ENCODE assay signal across 28 mouse cellular contexts in the genomic region with DNA sequence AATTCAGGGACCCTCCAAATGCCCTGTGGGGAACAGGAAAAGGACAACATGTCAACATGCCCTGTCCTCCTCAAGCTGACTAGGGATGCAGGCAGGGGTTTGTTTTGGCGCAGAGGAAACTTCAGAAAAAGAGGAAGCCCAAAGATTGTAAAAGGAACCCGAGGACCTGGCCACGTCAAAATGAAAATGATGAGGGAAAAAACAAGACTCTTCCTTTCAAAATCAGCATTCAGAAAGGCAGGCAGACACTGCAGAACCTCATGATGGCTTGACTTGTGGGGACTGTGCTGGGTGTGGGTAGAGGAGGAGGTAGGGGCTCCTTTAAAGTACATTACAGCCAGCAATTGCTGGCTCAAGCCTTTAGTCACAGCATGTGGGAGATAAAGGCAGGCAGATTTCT. TPM values are rescaled to one million over a fixed set of nuclear protein-coding genes. Genes with fewer than 3 reads are reported as not detected.
A peak's percentile ranks its signal among the peaks of the same experiment; 100 is the strongest.
DNase-seq lines count a peak whose midpoint lies in the region; ATAC-seq and TF ChIP-seq lines count a peak whose summit lies in the region.
"Had no signal": no experiment of that assay in that cellular context is flagged by ENCODE, and none has a peak within 500 bp of the region (broad histone marks: within the 10 kb centered on the region; RNA-seq: fewer than 3 reads in every experiment).

No protein-coding gene starts in this region.

- TF ChIP-seq RAD21 in CH12.LX (IDR thresholded peaks at IDR 0.05; ENCODE audit: low read depth, low read length): no peak

- TF ChIP-seq EP300 in CH12.LX (IDR thresholded peaks at IDR 0.05; ENCODE audit: low read length): peak; percentile 84

- peaks cover 3% of the 10 kb centered on the region for H3K27me3 ChIP-seq in CH12.LX (replicated peaks)
- no peaks in the 10 kb centered on the region for H3K27me3 ChIP-seq in forebrain, embryonic 12.5 days

- 75% methylated on average over 3 of the region's 3 CpGs for WGBS in forebrain, embryonic 12.5 days

- in situ Hi-C loops in CH12.LX (cut with MboI; ENCODE audit: low pct_ligation_motif_present, low pct_unique_long_range_greater_than_20kb, low sequenced_read_pairs): no loop called here

- no peak for TF ChIP-seq CTCF in CH12.LX (conservative IDR thresholded peaks at IDR 0.05 in 1 of 2, IDR thresholded peaks at IDR 0.05 in 1 of 2; ENCODE audit: low read depth in 2 of 2, low read length in 2 of 2)

- H3K4me3 ChIP-seq in CH12.LX (replicated peaks in 1 of 3; ENCODE audit: low read depth in 2 of 3, low read length in 2 of 3, poor library complexity in 1 of 3): no peak overlapping the region
- H3K4me3 ChIP-seq in forebrain, embryonic 12.5 days (replicated peaks): no peak overlapping the region

- peaks cover 0 to 7% of the 10 kb centered on the region in 2 experiments; a peak in 2 of 4 replicates for H3K4me1 ChIP-seq in CH12.LX (ENCODE audit: control insufficient read depth in 1 of 2, insufficient read depth in 2 of 2)
- no peaks in the 10 kb centered on the region for H3K4me1 ChIP-seq in forebrain, embryonic 12.5 days

- no peak overlapping the region for H3K9ac ChIP-seq in CH12.LX (ENCODE audit: insufficient read depth, low read depth)
- H3K9ac ChIP-seq in forebrain, embryonic 12.5 days: no peak overlapping the region

- dilution Hi-C loops in CH12.LX (cut with MboI; ENCODE audit: extremely low pct_ligation_motif_present, extremely low pct_unique_long_range_greater_than_20kb, low sequenced_read_pairs): no loop called here

- no peaks in the 10 kb centered on the region for H3K79me2 ChIP-seq in CH12.LX (replicated peaks; ENCODE audit: control insufficient read depth, extremely low read depth, insufficient read depth, poor library complexity, severe bottlenecking)

- H3K9me3 ChIP-seq in CH12.LX (replicated peaks; ENCODE audit: low read length): no peaks in the 10 kb centered on the region
- H3K9me3 ChIP-seq in forebrain, embryonic 12.5 days: peaks cover 14% of the 10 kb centered on the region; the same call in 1 of the 2 replicates

- peak; percentile 68 for DNase-seq in heart, adult 11 months
- no peak for DNase-seq in heart, postnatal 4 days
- DNase-seq in A20 (ENCODE audit: low read depth, low spot score): peak; percentile 68
- DNase-seq in CH12.LX (ENCODE audit: extremely low read depth): peak; percentile 58
- DNase-seq in spleen, adult 12 weeks (ENCODE audit: low spot score): no peak
- DNase-seq: adrenal gland, adult 2 months; adrenal gland, adult 8-10 months; adrenal gland, postnatal 10 days; adrenal gland, postnatal 14 days; adrenal gland, postnatal 25 days; adrenal gland, postnatal 36 days; B cell, adult 2 months; cerebellum, adult 11 months; cerebellum, adult 11-12 months; cerebellum, adult 18-20 months; cerebellum, adult 2 months; cerebellum, adult 8-10 months had no signal

- no peaks in the 10 kb centered on the region for H3K36me3 ChIP-seq in CH12.LX (replicated peaks in 1 of 2; ENCODE audit: control insufficient read depth in 1 of 2, insufficient read depth in 1 of 2, low read length in 1 of 2)
- H3K36me3 ChIP-seq in forebrain, embryonic 12.5 days (replicated peaks): no peaks in the 10 kb centered on the region
- H3K36me3 ChIP-seq: G1E had no signal

- no peak overlapping the region for H3K27ac ChIP-seq in CH12.LX (ENCODE audit: insufficient read depth, low read depth)
- H3K27ac ChIP-seq in forebrain, embryonic 12.5 days: no peak overlapping the region

- no peak for TF ChIP-seq POLR2A in CH12.LX (IDR thresholded peaks at IDR 0.05; ENCODE audit: low read depth, low read length)

- no peak overlapping the region for H3K4me2 ChIP-seq in CH12.LX (ENCODE audit: insufficient read depth, low read depth, poor library complexity, severe bottlenecking)
- H3K4me2 ChIP-seq in forebrain, embryonic 12.5 days: no peak overlapping the region

- no peak for ATAC-seq in forebrain, embryonic 12.5 days (ENCODE audit: low FRiP score)
- ATAC-seq: activated CD4-positive, CD25-positive, alpha-beta regulatory T cell, adult 4 months; CD4-positive, CD25-positive, alpha-beta regulatory T cell, adult 4 months; Patski had no signal

TF ChIP-seq in CH12.LX, 34 proteins besides CTCF, POLR2A, EP300 and RAD21:
- TF ChIP-seq HCFC1 (IDR thresholded peaks at IDR 0.05; ENCODE audit: low read depth, low read length) (no peak), MXI1 (IDR thresholded peaks at IDR 0.05; ENCODE audit: low read depth, low read length) (no peak), JUND (conservative IDR thresholded peaks at IDR 0.05; ENCODE audit: low read depth, low read length) (peak; percentile 74), RCOR1 (conservative IDR thresholded peaks at IDR 0.05; ENCODE audit: low read depth, low read length) (no peak), CHD2 (IDR thresholded peaks at IDR 0.05; ENCODE audit: low read length) (no peak), JUN (IDR thresholded peaks at IDR 0.05; ENCODE audit: insufficient read depth, low read depth, low read length) (0 out of 2 replicates have a peak, but pooled peaks have one; percentile 32), KAT2A (IDR thresholded peaks at IDR 0.05; ENCODE audit: insufficient replicate concordance, low read length) (no peak), IRF4 (IDR thresholded peaks at IDR 0.05; ENCODE audit: low read depth, low read length) (peak; percentile 79), BHLHE40 (IDR thresholded peaks at IDR 0.05; ENCODE audit: low read depth, low read length) (no peak), MAX (IDR thresholded peaks at IDR 0.05; ENCODE audit: low read length) (no peak)

RNA-seq across cellular contexts. Expression of gene Gm5565, which starts 9.9 kb away (rescaled TPM):
- not detected for total RNA-seq in heart, postnatal 4 days (2021)
- not detected in 2 replicates for total RNA-seq in CH12.LX (2012; rRNA removed)
- not detected in 2 replicates for total RNA-seq in CH12.LX (2014; rRNA removed)
- not detected in 2 replicates for polyA plus RNA-seq in CH12.LX (2012; ENCODE audit: insufficient read length, low read depth)
- polyA plus RNA-seq in forebrain, embryonic 12.5 days (2016; fragmentation: Nextera tagmentation; extraction: Ambion mirVana): not detected in 2 replicates
- total RNA-seq: adrenal gland, adult 18-20 months; adrenal gland, adult 2 months; adrenal gland, adult 8-10 months; adrenal gland, postnatal 10 days; adrenal gland, postnatal 14 days; adrenal gland, postnatal 25 days; adrenal gland, postnatal 36 days; adrenal gland, postnatal 4 days; ES-E14; G1E; MEL had no signal
- polyA plus RNA-seq: activated CD4-positive, CD25-positive, alpha-beta regulatory T cell, adult 4 months; adrenal gland, adult 2 months; brain, embryonic 14.5 days; C2C12; CD4-positive, CD25-positive, alpha-beta regulatory T cell, adult 4 months; cerebellum, adult 2 months; G1E; Patski had no signal

RNA-seq across cellular contexts. Expression of gene Gm6309, which starts 20.1 kb away (rescaled TPM):
- total RNA-seq in heart, postnatal 4 days (2021): not detected
- total RNA-seq in CH12.LX (2012; rRNA removed) (not detected in 2 replicates), CH12.LX (2014; rRNA removed) (not detected in 2 replicates)
- not detected in 2 replicates for polyA plus RNA-seq in CH12.LX (2012; ENCODE audit: insufficient read length, low read depth)
- not detected in 2 replicates for polyA plus RNA-seq in forebrain, embryonic 12.5 days (2016; fragmentation: Nextera tagmentation; extraction: Ambion mirVana)
- total RNA-seq: adrenal gland, adult 18-20 months; adrenal gland, adult 2 months; adrenal gland, adult 8-10 months; adrenal gland, postnatal 10 days; adrenal gland, postnatal 14 days; adrenal gland, postnatal 25 days; adrenal gland, postnatal 36 days; adrenal gland, postnatal 4 days; ES-E14; G1E; MEL had no signal
- polyA plus RNA-seq: activated CD4-positive, CD25-positive, alpha-beta regulatory T cell, adult 4 months; adrenal gland, adult 2 months; brain, embryonic 14.5 days; C2C12; CD4-positive, CD25-positive, alpha-beta regulatory T cell, adult 4 months; cerebellum, adult 2 months; G1E; Patski had no signal

RNA-seq across cellular contexts. Expression of gene 1700001J03Rik, which starts 34.6 kb away (rescaled TPM):
- under 1 TPM; 0.81 to 0.91 TPM for total RNA-seq in heart, postnatal 4 days (2021)
- total RNA-seq in CH12.LX (2012; rRNA removed) (not detected in 2 replicates), CH12.LX (2014; rRNA removed) (not detected in 2 replicates)
- polyA plus RNA-seq in CH12.LX (2012; ENCODE audit: insufficient read length, low read depth): 0.44 TPM in 1 of 2 replicates, not detected in the other
- polyA plus RNA-seq in forebrain, embryonic 12.5 days (2016; fragmentation: Nextera tagmentation; extraction: Ambion mirVana): not detected in 2 replicates
- total RNA-seq: ES-E14, MEL had no signal
- polyA plus RNA-seq: C2C12, G1E, Patski had no signal

Comparison
In these comparisons a context has a peak if more than half of its experiments do, and no peak if none do; other contexts are left out.
1. DNase-seq: peak in heart, adult 11 months (single experiment), A20 (single experiment) and CH12.LX (single experiment); none in heart, postnatal 4 days (single experiment) and spleen, adult 12 weeks (single experiment).